Comparison of ENCODE assay signal across 8 mouse cellular contexts in genomic region chr10:126845309-126845911, GRCm38 (mm10). TPM values are rescaled to one million over a fixed set of nuclear protein-coding genes. Genes with fewer than 3 reads are reported as not detected.
A peak's percentile ranks its signal among the peaks of the same experiment; 100 is the strongest.
DNase-seq lines count a peak whose midpoint lies in the region; ATAC-seq and TF ChIP-seq lines count a peak whose summit lies in the region.

No protein-coding gene starts in this region.

- H3K9ac ChIP-seq in hindbrain, embryonic 16.5 days (ENCODE audit: low read depth, low read length) = peak overlapping the region; percentile 17; the same call in 1 of the 2 replicates
- peak overlapping the region; percentile 32; the same call in 1 of the 2 replicates for H3K9ac ChIP-seq in limb, embryonic 13.5 days

- TF ChIP-seq CTCF in gastrocnemius, adult 2 months (IDR thresholded peaks at IDR 0.05) = no peak

- no peaks in the 10 kb centered on the region for H3K36me3 ChIP-seq in hindbrain, embryonic 16.5 days (ENCODE audit: control insufficient read depth, insufficient read depth, low read length)
- no peaks in the 10 kb centered on the region for H3K36me3 ChIP-seq in limb, embryonic 13.5 days

- ATAC-seq in hindbrain, embryonic 16.5 days = peak; percentile 88
- ATAC-seq in limb, embryonic 13.5 days (ENCODE audit: low FRiP score, low read depth) = peak; percentile 54; the same call in 1 of the 2 replicates

- no peaks in the 10 kb centered on the region for H3K27me3 ChIP-seq in hindbrain, embryonic 16.5 days (replicated peaks; ENCODE audit: control insufficient read depth, insufficient read depth, low read length)
- no peaks in the 10 kb centered on the region for H3K27me3 ChIP-seq in limb, embryonic 13.5 days

- H3K4me3 ChIP-seq in gastrocnemius, adult 2 months = peak overlapping the region; percentile 1; the same call in 1 of the 2 replicates
- H3K4me3 ChIP-seq in hindbrain, embryonic 16.5 days (ENCODE audit: low read length) = peak overlapping the region; percentile 8; the same call in 1 of the 2 replicates
- H3K4me3 ChIP-seq in limb, embryonic 13.5 days = no peak overlapping the region

- H3K9me3 ChIP-seq in hindbrain, embryonic 16.5 days (ENCODE audit: control insufficient read depth, low read length) = no peaks in the 10 kb centered on the region
- H3K9me3 ChIP-seq in limb, embryonic 13.5 days = no peaks in the 10 kb centered on the region

- intact Hi-C loops in gastrocnemius, adult 2 months (cut with DNase I) = no loop called here

- DNase-seq in gastrocnemius, adult 2 months = no peak
- DNase-seq in gastrocnemius, postnatal 10 days = no peak
- DNase-seq in embryo, embryonic 11 days = peak; percentile 73
- peak; percentile 40 to 45 for DNase-seq in right cerebral cortex, postnatal 36 days (ENCODE audit: low spot score in 2 of 2)
- DNase-seq in adrenal gland, postnatal 36 days = no peak
- DNase-seq in ovary, postnatal 10 days (ENCODE audit: low spot score) = no peak

- H3K4me1 ChIP-seq in hindbrain, embryonic 16.5 days (ENCODE audit: control insufficient read depth, insufficient read depth, low read depth, low read length) = peaks cover 14% of the 10 kb centered on the region
- H3K4me1 ChIP-seq in limb, embryonic 13.5 days = peaks cover 21% of the 10 kb centered on the region

- 15% methylated on average over 10 of the region's 10 CpGs for WGBS in hindbrain, embryonic 16.5 days
- WGBS in limb, embryonic 13.5 days = 17% methylated on average over 10 of the region's 10 CpGs

- peak overlapping the region; percentile 7 for H3K27ac ChIP-seq in gastrocnemius, adult 2 months
- peak overlapping the region; percentile 71 for H3K27ac ChIP-seq in hindbrain, embryonic 16.5 days (ENCODE audit: low read depth, low read length)
- peak overlapping the region; percentile 64; the same call in 1 of the 2 replicates for H3K27ac ChIP-seq in limb, embryonic 13.5 days

- peak overlapping the region; percentile 44 for H3K4me2 ChIP-seq in hindbrain, embryonic 16.5 days (ENCODE audit: low read length)
- H3K4me2 ChIP-seq in limb, embryonic 13.5 days (replicated peaks) = peak overlapping the region; percentile 52

RNA-seq across cellular contexts. Expression of gene Atp23, which starts 55.7 kb away (rescaled TPM):
- total RNA-seq in gastrocnemius, adult 2 months (2021) = 1 to 10 TPM; 1.6 to 2.2 TPM
- 1 to 10 TPM; 2.9 to 4.2 TPM for total RNA-seq in gastrocnemius, postnatal 10 days (2021)
- 14.5 and 17.2 TPM in 2 replicates for polyA plus RNA-seq in hindbrain, embryonic 16.5 days (2015; fragmentation: Nextera tagmentation; extraction: Ambion mirVana)
- 18.9 and 20.5 TPM in 2 replicates for polyA plus RNA-seq in limb, embryonic 13.5 days (2015; fragmentation: Nextera tagmentation; extraction: Ambion mirVana)
- 1 to 10 TPM; 5.1 to 9.3 TPM for total RNA-seq in adrenal gland, postnatal 36 days (2021)

Comparison
In these comparisons a context has a peak if more than half of its experiments do, and no peak if none do; other contexts are left out.
1. DNase-seq: peak in embryo, embryonic 11 days (single experiment) and right cerebral cortex, postnatal 36 days (2 of 2); none in gastrocnemius, adult 2 months (single experiment), gastrocnemius, postnatal 10 days (single experiment), adrenal gland, postnatal 36 days (0 of 2) and ovary, postnatal 10 days (single experiment).
2. H3K27ac ChIP-seq: peak in every context shown above with its lines; median percentile 71 in hindbrain, embryonic 16.5 days; 64 in limb, embryonic 13.5 days; 7 in gastrocnemius, adult 2 months.